Mouse (Mus musculus) kidney, embryonic 16.5 days (tissue): Measurements from ENCODE around the gene Cd47. TPM values are rescaled to one million over a fixed set of nuclear protein-coding genes. Genes with fewer than 3 reads are reported as not detected.

Experiments
- ATAC-seq: fragments of 200-750 bp; cut with Nextera tagmentation; 2 replicates; pipeline ENCODE4 v1.8.0; 2017; ENCODE audit warnings: moderate TSS enrichment; ENCODE audit not compliant: low FRiP score, low TSS enrichment
- H3K27ac ChIP-seq: fragments of 300-500 bp; sonication (generic); 2 replicates; pipeline ENCODE4 v1.5.1; 2014; ENCODE audit warnings: low read length
- H3K27me3 ChIP-seq: fragments of 300-500 bp; sonication (generic); 2 replicates; pipeline ENCODE4 v1.6.1; 2014; ENCODE audit warnings: low read length, control low read depth, mixed read lengths; ENCODE audit not compliant: insufficient read depth
- H3K36me3 ChIP-seq: fragments of 300-500 bp; sonication (generic); 2 replicates; pipeline ENCODE4 v1.6.1; 2014; ENCODE audit warnings: low read length, control low read depth, mixed read lengths; ENCODE audit not compliant: insufficient read depth
- H3K4me1 ChIP-seq: fragments of 300-500 bp; sonication (generic); 2 replicates; pipeline ENCODE4 v1.6.1; 2014; ENCODE audit warnings: low read length, control low read depth, mixed read lengths; ENCODE audit not compliant: insufficient read depth
- H3K4me2 ChIP-seq: fragments of 300-500 bp; sonication (generic); replicated peaks from 2 replicates; pipeline ENCODE4 v1.6.1; 2014; ENCODE audit warnings: low read depth, low read length
- H3K4me3 ChIP-seq: fragments of 300-500 bp; sonication (generic); 2 replicates; pipeline ENCODE4 v1.5.1; 2014; ENCODE audit warnings: mild to moderate bottlenecking, low read length
- H3K9ac ChIP-seq: fragments of 300-500 bp; sonication (generic); replicated peaks from 2 replicates; pipeline ENCODE4 v1.6.1; 2014; ENCODE audit warnings: low read length
- H3K9me3 ChIP-seq: fragments of 300-500 bp; sonication (generic); 2 replicates; pipeline ENCODE4 v1.6.1; 2016; ENCODE audit warnings: low read length, control low read depth
- WGBS: fragments of 180-500 bp; shearing (Covaris S2); extraction: QIAGEN DNeasy Blood & Tissue Kit; methylation state at CpG from one replicate; pipeline ENCODE4 v1.1.7; 2014; 5-methylcytosine and 5-hydroxymethylcytosine counted together
- polyA plus RNA-seq: library from polyadenylated mRNA; unstranded; fragments of >200 nt; fragmentation: Nextera tagmentation; extraction: Ambion mirVana; gene quantifications from 2 replicates; pipeline ENCODE4 v1.2.1, GENCODE M21; 2015

Gene Cd47
- polyA plus RNA-seq, 1 experiment from 2014 or later: 78.0 TPM

- ATAC-seq: no peak
- H3K4me3 ChIP-seq: no peak overlapping the region
- no peak overlapping the region for H3K4me2 ChIP-seq
- H3K9ac ChIP-seq: no peak overlapping the region
- no peak overlapping the region for H3K27ac ChIP-seq
- 95% methylated on average over 9 of the region's 9 CpGs for WGBS
- H3K4me1 ChIP-seq: peaks cover 5% of the 10 kb centered on the region; the same call in 1 of the 2 replicates
- H3K9me3 ChIP-seq: no peaks in the 10 kb centered on the region
- no peaks in the 10 kb centered on the region for H3K27me3 ChIP-seq
- peaks cover 4% of the 10 kb centered on the region for H3K36me3 ChIP-seq
These were observed 86.2 kb downstream of the Cd47 start for GRCm38 (mm10) chr16:49886403-49887066.

- peaks cover 2% of the 10 kb centered on the region; the same call in 1 of the 2 replicates for H3K9me3 ChIP-seq
- H3K4me1 ChIP-seq: peaks cover 5% of the 10 kb centered on the region; the same call in 1 of the 2 replicates
- H3K27me3 ChIP-seq: no peaks in the 10 kb centered on the region
- WGBS: 68% methylated on average over 3 of the region's 3 CpGs
- no peak overlapping the region for H3K27ac ChIP-seq
- ATAC-seq: no peak
- no peak overlapping the region for H3K4me2 ChIP-seq
- H3K9ac ChIP-seq: no peak overlapping the region
- peaks cover 6% of the 10 kb centered on the region for H3K36me3 ChIP-seq
- H3K4me3 ChIP-seq: no peak overlapping the region
These were observed 87.0 kb downstream of the Cd47 start for GRCm38 (mm10) chr16:49887290-49887689.

- no peaks in the 10 kb centered on the region for H3K27me3 ChIP-seq
- no peak overlapping the region for H3K27ac ChIP-seq
- H3K4me1 ChIP-seq: peaks cover 5% of the 10 kb centered on the region; the same call in 1 of the 2 replicates
- H3K9me3 ChIP-seq: peaks cover 3% of the 10 kb centered on the region; the same call in 1 of the 2 replicates
- no peak overlapping the region for H3K4me2 ChIP-seq
- no peak overlapping the region for H3K9ac ChIP-seq
- 68% methylated on average over 9 of the region's 9 CpGs for WGBS
- ATAC-seq: no peak
- no peak overlapping the region for H3K4me3 ChIP-seq
- peaks cover 8% of the 10 kb centered on the region for H3K36me3 ChIP-seq
These were observed 87.7 kb downstream of the Cd47 start for GRCm38 (mm10) chr16:49887811-49888564.

- WGBS: 83% methylated on average over 2 of the region's 2 CpGs
- no peak for ATAC-seq
- H3K4me2 ChIP-seq: no peak overlapping the region
- peaks cover 3% of the 10 kb centered on the region; the same call in 1 of the 2 replicates for H3K9me3 ChIP-seq
- no peak overlapping the region for H3K9ac ChIP-seq
- no peak overlapping the region for H3K27ac ChIP-seq
- H3K4me3 ChIP-seq: no peak overlapping the region
- H3K27me3 ChIP-seq: no peaks in the 10 kb centered on the region
- peaks cover 5% of the 10 kb centered on the region; the same call in 1 of the 2 replicates for H3K4me1 ChIP-seq
- H3K36me3 ChIP-seq: peaks cover 8% of the 10 kb centered on the region
These were observed 88.8 kb downstream of the Cd47 start for GRCm38 (mm10) chr16:49889031-49889655.

- Histone ChIP-seq H3K4me3 (no peak overlapping the region), H3K36me3 (0 out of 2 replicates have a peak, but pooled peaks cover 4% of the 10 kb centered on the region), H3K27ac (no peak overlapping the region), H3K4me1 (peaks cover 2% of the 10 kb centered on the region; the same call in 1 of the 2 replicates), H3K27me3 (no peaks in the 10 kb centered on the region), H3K4me2 (no peak overlapping the region), H3K9me3 (peaks cover 3% of the 10 kb centered on the region; the same call in 1 of the 2 replicates), H3K9ac (no peak overlapping the region)
- no peak for ATAC-seq
- 86% methylated on average over 3 of the region's 3 CpGs for WGBS
These were observed 91.9 kb downstream of the Cd47 start for GRCm38 (mm10) chr16:49892252-49892651.

GRCm38 (mm10) chr16:49892945-49893344, 92.6 kb downstream of the Cd47 start:
- no peak for ATAC-seq
- no peak overlapping the region for H3K9ac ChIP-seq
- H3K27me3 ChIP-seq: no peaks in the 10 kb centered on the region
- H3K27ac ChIP-seq: no peak overlapping the region
- H3K4me2 ChIP-seq: no peak overlapping the region
- WGBS: 72% methylated on average over 2 of the region's 2 CpGs
- H3K4me3 ChIP-seq: no peak overlapping the region
- 0 out of 2 replicates have a peak, but pooled peaks cover 4% of the 10 kb centered on the region for H3K36me3 ChIP-seq
- H3K9me3 ChIP-seq: peaks cover 3% of the 10 kb centered on the region; the same call in 1 of the 2 replicates
- no peaks in the 10 kb centered on the region for H3K4me1 ChIP-seq

- ATAC-seq: no peak
- Histone ChIP-seq H3K9me3 (peaks cover 3% of the 10 kb centered on the region; the same call in 1 of the 2 replicates), H3K4me2 (no peak overlapping the region), H3K27ac (no peak overlapping the region), H3K27me3 (no peaks in the 10 kb centered on the region), H3K36me3 (peaks cover 8% of the 10 kb centered on the region; the same call in 1 of the 2 replicates), H3K9ac (no peak overlapping the region), H3K4me3 (no peak overlapping the region), H3K4me1 (no peaks in the 10 kb centered on the region)
- 75% methylated on average over 4 of the region's 4 CpGs for WGBS
These were observed 94.3 kb downstream of the Cd47 start for GRCm38 (mm10) chr16:49894624-49895023.

GRCm38 (mm10) chr16:49896132-49896531, 95.8 kb downstream of the Cd47 start:
- H3K27ac ChIP-seq: no peak overlapping the region
- H3K27me3 ChIP-seq: no peaks in the 10 kb centered on the region
- peaks cover 8% of the 10 kb centered on the region; the same call in 1 of the 2 replicates for H3K36me3 ChIP-seq
- H3K9me3 ChIP-seq: peaks cover 3% of the 10 kb centered on the region; the same call in 1 of the 2 replicates
- no peak overlapping the region for H3K4me2 ChIP-seq
- H3K4me1 ChIP-seq: no peaks in the 10 kb centered on the region
- no peak overlapping the region for H3K4me3 ChIP-seq
- ATAC-seq: no peak
- WGBS: 70% methylated on average over 8 of the region's 8 CpGs
- no peak overlapping the region for H3K9ac ChIP-seq

GRCm38 (mm10) chr16:49901395-49901794, 101.1 kb downstream of the Cd47 start:
- Histone ChIP-seq H3K27me3 (no peaks in the 10 kb centered on the region), H3K27ac (no peak overlapping the region), H3K4me3 (no peak overlapping the region), H3K4me1 (peaks cover 9% of the 10 kb centered on the region; the same call in 1 of the 2 replicates), H3K4me2 (no peak overlapping the region), H3K9me3 (no peaks in the 10 kb centered on the region), H3K36me3 (peaks cover 17% of the 10 kb centered on the region), H3K9ac (no peak overlapping the region)
- no peak for ATAC-seq
